Mouse (Mus musculus) heart, adult 10 weeks (tissue): Measurements from ENCODE around the gene Yod1. TPM values are rescaled to one million over a fixed set of nuclear protein-coding genes. Genes with fewer than 3 reads are reported as not detected.

ENCODE experiments used
- polyA plus RNA-seq: library from polyadenylated mRNA; stranded (reverse); fragments of 350-450 nt; fragmentation: Illumina TruSeq; extraction: RNeasy Lipid Tissue Mini Kit (QIAGEN cat#74804); gene quantifications from one replicate; pipeline ENCODE4 v1.2.3, GENCODE M21; 2014; ENCODE audit warnings: low read depth, low replicate concordance

Gene Yod1
- polyA plus RNA-seq = 3.1 TPM

DNA sequence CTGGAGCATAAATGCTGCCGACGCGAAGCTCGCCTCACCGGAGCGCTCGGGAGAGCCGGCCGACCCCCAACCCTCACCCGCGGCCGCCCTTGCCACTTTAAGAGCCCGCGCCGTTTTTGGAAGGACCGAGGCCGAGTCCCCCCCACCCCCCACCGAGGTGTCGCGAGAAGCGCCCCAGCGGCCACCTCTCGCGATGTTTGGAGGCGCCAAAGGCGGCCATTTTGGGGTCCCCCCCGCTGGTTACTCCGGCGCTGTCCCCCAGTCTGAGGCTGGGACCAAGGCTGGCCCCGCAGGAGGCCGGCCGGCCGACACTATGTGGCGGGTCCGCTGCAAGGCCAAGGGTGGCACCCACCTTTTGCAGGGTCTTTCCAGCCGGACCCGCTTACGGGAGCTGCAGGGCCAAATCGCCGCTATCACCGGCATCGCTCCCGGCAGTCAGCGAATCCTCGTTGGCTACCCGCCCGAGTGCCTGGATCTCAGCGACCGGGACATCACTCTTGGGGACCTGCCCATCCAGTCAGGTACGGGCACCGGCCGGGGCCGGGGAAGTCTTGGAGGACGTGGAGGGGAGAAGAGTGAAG is at the start of gene Yod1:
Yod1 (plus strand) TSS at position 37 of the 581 bp plus-strand sequence.

DNA sequence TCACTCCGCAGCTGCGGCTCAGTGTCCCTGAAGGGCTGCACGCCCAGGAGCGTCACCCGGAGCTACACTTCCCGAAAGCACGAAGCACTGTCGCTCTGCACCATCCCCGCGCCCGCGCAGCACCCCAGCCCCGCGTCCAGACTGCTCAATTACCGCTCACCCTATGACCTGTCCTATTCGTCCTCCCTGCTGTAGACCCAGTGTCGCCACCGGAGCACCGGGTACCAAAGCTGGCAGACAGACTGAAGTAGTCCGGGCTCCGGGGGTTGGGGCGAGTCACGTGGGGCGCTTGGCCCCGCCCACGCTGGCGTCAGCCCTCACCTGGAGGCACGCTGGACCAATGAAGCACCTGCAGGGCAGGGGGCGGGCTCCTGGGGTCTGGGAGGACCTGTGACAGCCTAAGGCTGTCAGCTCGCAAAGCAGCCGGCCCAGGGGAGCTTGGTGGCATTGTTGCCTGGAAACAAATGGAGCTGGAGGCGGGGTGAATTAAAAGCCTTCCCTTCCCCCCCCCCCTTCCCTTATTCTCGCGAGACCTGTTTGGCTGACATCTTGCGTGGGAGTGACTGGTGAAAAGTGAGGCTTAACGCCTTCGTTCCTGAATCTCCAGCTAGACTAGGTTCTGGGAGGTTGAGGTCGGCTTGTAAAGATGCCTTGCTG is 1.4 kb upstream of the Yod1 start, which contains the start of gene Gm29427:
Gm29427 (minus strand) TSS at position 239 of the 657 bp plus-strand sequence.

DNA sequence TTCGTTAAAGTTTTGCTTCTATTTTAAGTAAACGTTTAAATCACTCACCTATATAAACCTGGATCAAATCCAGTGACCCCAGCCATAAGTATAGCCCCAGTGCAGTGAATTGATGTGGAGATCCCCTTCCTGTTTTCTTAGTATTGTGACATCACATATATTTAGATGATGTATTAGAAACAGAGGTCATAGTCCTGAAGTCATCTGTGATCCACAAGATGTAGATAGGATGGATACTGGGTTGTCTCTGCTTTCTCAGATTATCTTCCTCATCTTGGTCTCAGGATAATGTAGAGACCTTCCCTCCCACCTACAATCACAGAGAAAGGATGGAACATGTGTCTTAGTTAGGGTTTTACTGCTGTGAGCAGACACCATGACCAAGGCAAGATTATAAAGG is 12.0 kb downstream of the Yod1 start, which contains the start of gene Pfkfb2:
Pfkfb2 (minus strand) TSS at position 101 of the 400 bp plus-strand sequence.

GRCm38 (mm10) chr1:130731741-130732337 is 14.7 kb downstream of the Yod1 start, which contains the start of gene AA986860:
Gene AA986860 (plus strand): TSS chr1:130731976.

Other genes starting within 250 kb of the Yod1 start
- gene Zp3r, start 87.7 kb upstream of the Yod1 start, polyA plus RNA-seq = not detected
- gene C4bp, start 55.7 kb upstream of the Yod1 start, polyA plus RNA-seq = 0.29 TPM
- gene Gm29427, start 1.5 kb upstream of the Yod1 start, polyA plus RNA-seq = 1.0 TPM
- gene Pfkfb2, start 11.9 kb downstream of the Yod1 start, polyA plus RNA-seq = 90.3 TPM
- gene AA986860, start 14.6 kb downstream of the Yod1 start, polyA plus RNA-seq = 0.45 TPM
- gene Fcamr, start 83.6 kb downstream of the Yod1 start, polyA plus RNA-seq = 1.8 TPM
- 0.81 TPM for gene Pigr, start 109.4 kb downstream of the Yod1 start, polyA plus RNA-seq
- gene Fcmr, start 148.3 kb downstream of the Yod1 start, polyA plus RNA-seq = 1.2 TPM
- gene Il24, start 170.1 kb downstream of the Yod1 start, polyA plus RNA-seq = not detected
- not detected for gene Il20, start 194.1 kb downstream of the Yod1 start, polyA plus RNA-seq
- not detected for gene Il19, start 222.8 kb downstream of the Yod1 start, polyA plus RNA-seq